Mouse (Mus musculus) hindlimb bud, embryonic 11.5 days (tissue): ENCODE results near the gene Mgmt.
A peak's percentile ranks its signal among the peaks of the same experiment; 100 is the strongest.

Experiments
- DNase-seq: peaks from one replicate; pipeline ENCODE4 v3.0.0-alpha.2; 2012; ENCODE audit warnings: low read depth, low spot score; ENCODE audit errors: extremely low spot score

Gene Mgmt

DNA sequence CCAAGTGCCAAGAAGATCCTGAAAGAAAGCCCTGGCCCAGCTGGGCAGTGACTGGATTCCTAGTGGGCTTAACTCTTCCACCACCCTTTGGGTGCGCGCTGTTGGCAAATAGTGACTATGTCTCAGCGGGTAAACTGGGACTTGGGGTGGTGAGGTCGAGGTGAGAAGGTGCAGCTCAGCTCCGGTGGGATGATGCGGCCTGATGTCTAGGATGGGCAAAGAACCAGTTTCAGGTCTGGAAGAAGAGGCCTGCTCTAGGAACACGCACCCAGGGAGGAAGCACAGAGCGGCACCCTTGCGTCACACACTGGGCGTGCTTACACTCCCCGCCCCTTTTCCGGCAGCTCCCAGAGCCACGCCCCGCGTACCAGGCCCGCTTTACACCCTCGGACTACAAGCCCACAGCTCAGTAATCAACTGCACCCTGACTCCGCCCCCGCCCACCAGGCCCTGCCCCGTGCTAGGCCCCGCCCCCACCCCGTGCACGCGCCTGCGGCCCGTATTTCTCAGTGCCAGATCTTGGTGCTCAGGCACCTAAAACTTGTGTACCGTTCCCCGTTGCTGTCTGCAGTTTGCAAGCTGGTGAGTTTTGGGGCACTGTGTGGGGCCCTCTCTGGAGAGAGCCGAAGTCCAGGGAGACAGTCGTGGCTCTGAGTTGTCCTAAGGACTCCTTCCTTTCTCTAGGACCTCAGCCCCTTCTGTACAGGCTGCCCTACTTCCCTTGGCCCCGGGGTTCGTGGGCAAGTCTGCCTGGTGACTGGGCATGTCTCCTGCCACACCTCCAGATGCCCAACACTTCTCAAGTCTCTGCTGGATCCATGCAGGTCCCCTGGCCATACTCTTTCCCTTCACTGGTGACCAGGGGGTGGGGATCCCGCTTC is at the start of gene Mgmt:
Mgmt (plus strand) TSS at position 509 of the 881 bp plus-strand sequence.
- peak; percentile 37 for DNase-seq

GRCm38 (mm10) chr7:136844835-136845234 is 49.6 kb upstream of the Mgmt start:
- no peak for DNase-seq

GRCm38 (mm10) chr7:136845321-136845720 is 49.1 kb upstream of the Mgmt start:
- no peak for DNase-seq

DNA sequence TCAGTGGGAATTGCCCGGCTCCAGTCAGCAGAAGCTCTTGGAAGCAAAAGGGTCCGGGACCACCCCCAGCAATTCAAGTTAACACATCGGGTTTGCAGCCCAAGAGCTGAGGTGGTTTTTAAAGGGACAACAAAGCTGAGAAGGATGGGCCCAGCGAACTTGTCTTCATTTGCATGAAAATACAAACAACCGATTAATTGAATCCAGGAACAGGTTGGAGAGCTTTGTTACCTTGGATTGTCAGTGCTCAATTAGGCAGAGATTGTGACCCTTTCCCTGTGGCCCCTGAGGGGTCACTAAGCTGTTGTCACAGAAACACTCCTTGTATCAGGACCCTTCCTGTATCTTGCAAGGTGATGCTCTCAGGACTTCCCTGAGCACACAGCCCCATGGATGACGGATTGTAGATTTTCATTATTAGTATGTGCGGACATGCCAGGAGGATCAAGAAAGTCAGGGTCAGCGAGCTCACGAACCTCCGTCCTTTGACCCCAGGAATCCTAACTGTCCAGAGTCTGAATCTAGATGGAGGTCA is 48.3 kb upstream of the Mgmt start:
- DNase-seq = no peak

DNA sequence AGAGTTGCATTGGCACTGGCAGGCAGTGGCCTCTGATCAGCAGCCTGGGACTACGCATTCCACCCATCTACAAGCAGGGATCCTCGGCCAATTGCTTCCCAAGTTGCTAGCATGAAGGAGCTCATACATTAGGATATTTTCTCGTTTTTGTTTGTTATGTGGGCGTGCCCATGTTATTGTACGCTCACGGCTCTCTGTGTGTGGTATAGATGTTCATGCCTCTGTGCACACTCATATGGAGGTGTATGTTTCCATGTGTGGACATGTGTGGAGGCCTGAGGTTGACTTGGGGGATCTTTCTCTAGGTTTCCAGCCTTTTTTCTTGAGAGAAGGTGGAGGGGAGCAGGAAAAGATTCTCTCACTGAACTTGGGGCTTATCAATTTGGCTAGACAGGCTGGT is 46.8 kb upstream of the Mgmt start:
- DNase-seq = no peak

GRCm38 (mm10) chr7:136848761-136849160 is 45.7 kb upstream of the Mgmt start:
- DNase-seq = no peak

DNA sequence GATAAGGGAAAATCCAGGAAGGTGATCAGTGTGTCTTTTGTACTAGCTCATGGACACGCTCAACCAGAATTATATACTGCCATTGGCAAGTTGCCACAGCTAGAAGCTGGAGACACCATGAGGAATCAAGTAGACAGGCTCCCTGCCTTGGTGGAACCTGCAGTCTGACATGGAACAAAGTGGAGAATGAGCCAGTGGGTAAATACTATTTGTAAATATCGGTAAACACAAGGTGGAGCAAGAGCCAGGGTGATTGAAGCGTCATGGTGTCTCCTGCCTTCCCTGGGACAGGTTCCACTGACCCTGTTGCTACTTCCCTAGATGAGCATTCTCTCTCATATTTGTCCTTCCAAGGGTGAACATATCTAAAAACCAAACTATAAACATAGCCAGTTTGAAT is 44.6 kb upstream of the Mgmt start:
- DNase-seq = no peak

GRCm38 (mm10) chr7:136850339-136850738 is 44.1 kb upstream of the Mgmt start:
- no peak for DNase-seq

GRCm38 (mm10) chr7:136851946-136852345 is 42.5 kb upstream of the Mgmt start:
- DNase-seq = no peak

- no peak for DNase-seq
These were observed 41.7 kb upstream of the Mgmt start for GRCm38 (mm10) chr7:136852721-136853120.

GRCm38 (mm10) chr7:136864677-136865463 is 29.5 kb upstream of the Mgmt start:
- no peak for DNase-seq

DNA sequence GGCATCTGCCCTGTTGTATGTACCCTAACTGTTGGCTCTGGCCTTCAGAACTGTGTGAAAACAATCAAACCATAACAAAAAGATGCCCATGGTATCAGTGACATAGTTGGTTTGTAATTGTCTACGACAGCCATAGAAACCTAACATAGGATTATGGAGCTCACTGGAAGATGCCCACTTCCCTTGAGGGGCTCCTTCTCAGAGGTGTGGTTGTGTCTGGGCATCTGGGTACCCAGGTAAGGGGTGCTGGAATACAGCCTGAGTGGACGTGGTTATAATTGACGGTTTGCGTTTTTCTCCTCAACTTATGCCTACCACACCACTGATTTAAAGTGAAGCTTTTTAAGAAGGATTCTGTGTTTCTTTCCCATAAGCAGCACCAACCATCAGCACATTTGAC is 28.5 kb upstream of the Mgmt start:
- DNase-seq = no peak

- DNase-seq = no peak
These were observed 27.9 kb upstream of the Mgmt start for GRCm38 (mm10) chr7:136866535-136866934.

- DNase-seq = no peak
These were observed 22.9 kb upstream of the Mgmt start for GRCm38 (mm10) chr7:136871535-136871934.

- DNase-seq = no peak
These were observed 22.4 kb upstream of the Mgmt start for GRCm38 (mm10) chr7:136872059-136872458.

DNA sequence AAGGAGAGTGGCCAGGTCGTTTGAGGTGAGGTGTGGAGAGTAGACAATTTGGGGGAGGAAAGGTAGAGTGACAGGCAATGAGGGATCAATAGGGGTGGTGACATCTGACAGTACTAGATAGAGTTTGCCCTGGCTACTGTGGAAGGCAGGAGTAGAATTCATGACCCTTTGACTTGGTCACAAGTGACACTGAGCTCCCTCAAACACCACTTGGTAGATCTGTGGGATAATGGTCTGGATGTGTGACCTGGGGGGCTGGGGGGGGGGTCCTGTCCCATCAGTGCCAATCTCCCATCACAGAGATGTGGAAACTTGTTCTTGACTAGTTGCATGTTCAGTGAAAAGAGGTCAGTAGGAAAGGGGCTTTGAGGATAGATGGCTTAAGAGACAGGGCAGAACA is 20.0 kb upstream of the Mgmt start:
- no peak for DNase-seq

DNA sequence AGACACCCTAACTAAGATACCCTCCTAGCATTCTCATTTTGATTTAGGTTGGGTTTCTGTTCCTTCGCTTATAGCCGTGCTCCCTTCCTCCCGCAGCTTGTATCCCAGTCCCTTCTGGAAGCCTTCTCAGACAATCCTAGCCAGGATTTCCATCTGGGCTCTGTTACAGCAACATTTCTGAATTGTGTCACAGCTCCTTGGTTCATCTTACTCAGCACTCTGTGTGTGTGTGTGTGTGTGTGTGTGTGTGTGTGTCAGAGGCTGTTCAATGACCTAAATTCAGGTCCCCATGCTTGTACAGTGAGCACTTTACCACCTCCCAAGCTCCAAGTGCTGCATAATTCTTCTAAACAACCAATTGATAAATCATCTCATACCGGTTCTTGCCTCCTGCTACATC is 14.0 kb upstream of the Mgmt start:
- DNase-seq = no peak

- no peak for DNase-seq
These were observed 6.3 kb upstream of the Mgmt start for GRCm38 (mm10) chr7:136888161-136888560.

GRCm38 (mm10) chr7:136895356-136895755 is 942 bp downstream of the Mgmt start:
- DNase-seq = no peak

DNA sequence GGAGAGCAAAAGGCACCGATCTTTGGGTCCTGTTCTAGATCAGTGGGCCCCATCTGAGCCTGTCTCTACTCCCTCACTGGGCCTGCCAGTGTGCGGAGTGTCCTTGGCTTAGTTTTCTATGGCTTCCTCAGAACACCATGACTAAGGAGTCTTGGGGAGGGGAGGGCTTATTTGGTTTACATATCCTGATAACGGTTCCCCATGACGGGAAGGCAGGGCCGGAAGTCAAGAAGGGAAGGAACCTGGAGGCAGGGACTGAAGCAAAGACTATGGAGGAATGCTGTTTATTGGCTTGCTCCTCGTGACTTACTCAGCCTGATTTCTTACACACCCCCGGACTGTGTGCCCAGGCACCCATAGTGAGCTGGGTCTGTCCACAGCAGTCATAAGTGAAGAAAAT is 1.4 kb downstream of the Mgmt start:
- no peak for DNase-seq

GRCm38 (mm10) chr7:136897481-136897880 is 3.1 kb downstream of the Mgmt start:
- no peak for DNase-seq

- DNase-seq = no peak
These were observed 3.6 kb downstream of the Mgmt start for GRCm38 (mm10) chr7:136898005-136898404.
